Mouse (Mus musculus) kidney, embryonic 16.5 days (tissue): Measurements from ENCODE around the gene Hist2h3b. TPM values are rescaled to one million over a fixed set of nuclear protein-coding genes. Genes with fewer than 3 reads are reported as not detected.

Source experiments
- ATAC-seq: fragments of 200-750 bp; cut with Nextera tagmentation; 2 replicates; pipeline ENCODE4 v1.8.0; 2017; ENCODE audit warnings: moderate TSS enrichment; ENCODE audit not compliant: low FRiP score, low TSS enrichment
- H3K27ac ChIP-seq: fragments of 300-500 bp; sonication (generic); 2 replicates; pipeline ENCODE4 v1.5.1; 2014; ENCODE audit warnings: low read length
- H3K27me3 ChIP-seq: fragments of 300-500 bp; sonication (generic); 2 replicates; pipeline ENCODE4 v1.6.1; 2014; ENCODE audit warnings: low read length, control low read depth, mixed read lengths; ENCODE audit not compliant: insufficient read depth
- H3K36me3 ChIP-seq: fragments of 300-500 bp; sonication (generic); 2 replicates; pipeline ENCODE4 v1.6.1; 2014; ENCODE audit warnings: low read length, control low read depth, mixed read lengths; ENCODE audit not compliant: insufficient read depth
- H3K4me1 ChIP-seq: fragments of 300-500 bp; sonication (generic); 2 replicates; pipeline ENCODE4 v1.6.1; 2014; ENCODE audit warnings: low read length, control low read depth, mixed read lengths; ENCODE audit not compliant: insufficient read depth
- H3K4me2 ChIP-seq: fragments of 300-500 bp; sonication (generic); replicated peaks from 2 replicates; pipeline ENCODE4 v1.6.1; 2014; ENCODE audit warnings: low read depth, low read length
- H3K4me3 ChIP-seq: fragments of 300-500 bp; sonication (generic); 2 replicates; pipeline ENCODE4 v1.5.1; 2014; ENCODE audit warnings: mild to moderate bottlenecking, low read length
- H3K9ac ChIP-seq: fragments of 300-500 bp; sonication (generic); replicated peaks from 2 replicates; pipeline ENCODE4 v1.6.1; 2014; ENCODE audit warnings: low read length
- H3K9me3 ChIP-seq: fragments of 300-500 bp; sonication (generic); 2 replicates; pipeline ENCODE4 v1.6.1; 2016; ENCODE audit warnings: low read length, control low read depth
- WGBS: fragments of 180-500 bp; shearing (Covaris S2); extraction: QIAGEN DNeasy Blood & Tissue Kit; methylation state at CpG from one replicate; pipeline ENCODE4 v1.1.7; 2014; 5-methylcytosine and 5-hydroxymethylcytosine counted together
- microRNA-seq: library from miRNA; unstranded; fragments of <30 nt; microRNA quantifications from one replicate; pipeline ENCODE4, GENCODE M21; 2016
- polyA plus RNA-seq: library from polyadenylated mRNA; unstranded; fragments of >200 nt; fragmentation: Nextera tagmentation; extraction: Ambion mirVana; gene quantifications from 2 replicates; pipeline ENCODE4 v1.2.1, GENCODE M21; 2015

Gene Hist2h3b
- polyA plus RNA-seq, 1 experiment from 2014 or later, result 35.4 TPM

- H3K4me1 ChIP-seq, result no peaks in the 10 kb centered on the region
- H3K4me3 ChIP-seq, result no peak overlapping the region
- no peak overlapping the region for H3K9ac ChIP-seq
- H3K27ac ChIP-seq, result no peak overlapping the region
- no peaks in the 10 kb centered on the region for H3K9me3 ChIP-seq
- 65% methylated on average over 8 of the region's 8 CpGs for WGBS
- H3K27me3 ChIP-seq, result no peaks in the 10 kb centered on the region
- ATAC-seq, result no peak
- H3K36me3 ChIP-seq, result no peaks in the 10 kb centered on the region
- H3K4me2 ChIP-seq, result no peak overlapping the region
Observed at GRCm38 (mm10) chr3:96312341-96313098, 44.1 kb downstream of the Hist2h3b start.

Small RNA genes lying within 50 kb of the gene (microRNA-seq; reads per million reads assigned to microRNA genes)
- not detected for gene Gm44492
- gene Gm47311, result not detected
- gene Gm47313, result not detected

Other genes with a start within 250 kb of the Hist2h3b start
- 34.9 and 37.0 TPM in 2 replicates for gene Vps45, start 210.2 kb upstream of the Hist2h3b start, polyA plus RNA-seq
- 14.9 and 18.1 TPM in 2 replicates for gene Otud7b, start 164.1 kb upstream of the Hist2h3b start, polyA plus RNA-seq
- 26.3 and 30.8 TPM in 2 replicates for gene Mtmr11, start 106.7 kb upstream of the Hist2h3b start, polyA plus RNA-seq
- 186 and 199 TPM in 2 replicates for gene Sf3b4, start 96.3 kb upstream of the Hist2h3b start, polyA plus RNA-seq
- 5.1 TPM in 2 replicates for gene Sv2a, start 87.5 kb upstream of the Hist2h3b start, polyA plus RNA-seq
- 50.1 and 51.3 TPM in 2 replicates for gene Bola1, start 48.9 kb upstream of the Hist2h3b start, polyA plus RNA-seq
- gene Hist2h2ab, start 48.8 kb upstream of the Hist2h3b start, polyA plus RNA-seq, result 0.87 TPM in 1 of 2 replicates, not detected in the other
- 7.0 and 7.5 TPM in 2 replicates for gene Hist2h2ac, start 47.8 kb upstream of the Hist2h3b start, polyA plus RNA-seq
- gene Hist2h2be, start 47.5 kb upstream of the Hist2h3b start, polyA plus RNA-seq, result 11.1 and 16.9 TPM in 2 replicates
- 3.1 and 3.7 TPM in 2 replicates for gene Hist2h3c2, start 29.5 kb upstream of the Hist2h3b start, polyA plus RNA-seq
- 46.3 and 49.3 TPM in 2 replicates for gene Hist2h2aa2, start 28.4 kb upstream of the Hist2h3b start, polyA plus RNA-seq
- 12.9 and 14.2 TPM in 2 replicates for gene Hist2h2aa1, start 23.2 kb upstream of the Hist2h3b start, polyA plus RNA-seq
- 0.24 and 1.1 TPM in 2 replicates for gene Hist2h3c1, start 22.0 kb upstream of the Hist2h3b start, polyA plus RNA-seq
- gene Hist2h4, start 5.3 kb upstream of the Hist2h3b start, polyA plus RNA-seq, result 8.0 and 10.8 TPM in 2 replicates
- gene Hist2h2bb, start 1.1 kb downstream of the Hist2h3b start, polyA plus RNA-seq, result 14.8 TPM in 2 replicates
- gene Fcgr1, start 25.3 kb downstream of the Hist2h3b start, polyA plus RNA-seq, result 1.9 and 2.7 TPM in 2 replicates
- gene BC107364, start 183.7 kb downstream of the Hist2h3b start, polyA plus RNA-seq, result 0.25 TPM in 1 of 2 replicates, not detected in the other